Mouse (Mus musculus) heart, postnatal 10 days (tissue): ENCODE data around the gene Vsig2. TPM values are rescaled to one million over a fixed set of nuclear protein-coding genes. Genes with fewer than 3 reads are reported as not detected.

Source experiments
- DNase-seq, 2 experiments: peaks; one replicate each; pipeline ENCODE4 v3.0.0; 2021
- intact Hi-C: fragments of 180-260 bp; cut with DNase I; formaldehyde crosslinking; loops from one replicate; pipeline ENCODE4 v1.15.1; 2025
- total RNA-seq, 2 experiments: library from RNA; stranded (reverse); gene quantifications; 2 replicates each; pipeline ENCODE4 v1.2.3; 2021

The Vsig2 gene
- total RNA-seq, 2 experiments from 2014 or later, result 5.6 to 10.4 TPM

DNA sequence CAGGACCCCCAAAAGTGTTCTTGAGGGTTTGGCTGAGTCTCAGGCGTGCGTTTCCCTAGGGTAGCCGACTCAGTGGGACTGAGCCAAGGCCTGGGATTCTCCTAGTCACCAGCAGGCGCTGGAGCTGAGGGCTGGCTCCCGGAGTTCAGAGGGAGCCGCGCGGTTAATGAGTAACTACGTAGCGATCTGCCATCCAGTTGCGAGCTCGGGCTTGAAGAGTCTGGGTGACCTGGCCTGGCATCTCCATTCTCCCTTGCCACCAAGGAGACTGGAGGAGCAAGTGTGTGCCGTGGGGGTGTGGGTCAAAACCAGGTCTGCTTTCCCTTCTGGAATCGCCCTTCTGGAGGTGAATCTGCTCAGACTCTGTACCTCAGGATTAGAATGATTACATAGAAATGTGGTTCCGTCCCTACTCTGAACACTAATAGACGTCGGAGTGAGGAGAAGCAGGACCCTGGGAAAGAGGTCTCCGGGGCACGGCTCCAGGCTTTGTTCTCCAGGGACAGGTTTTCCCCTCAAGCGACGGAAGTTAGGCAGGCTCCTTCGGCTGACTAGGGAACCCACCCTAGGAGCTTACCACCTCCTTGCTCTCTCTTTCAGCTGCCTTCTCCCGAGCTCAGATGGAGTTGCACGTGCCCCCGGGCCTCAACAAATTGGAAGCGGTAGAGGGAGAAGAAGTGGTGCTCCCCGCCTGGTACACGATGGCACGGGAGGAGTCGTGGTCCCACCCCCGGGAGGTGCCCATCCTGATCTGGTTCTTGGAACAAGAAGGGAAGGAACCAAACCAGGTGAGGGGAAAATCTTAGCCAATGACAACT is 8.0 kb upstream of the Vsig2 start:
- intact Hi-C loops, result loop anchor here (1.0 kb wide), 1 partner anchor 9 kb away; no protein-coding TSS in a partner anchor

DNA sequence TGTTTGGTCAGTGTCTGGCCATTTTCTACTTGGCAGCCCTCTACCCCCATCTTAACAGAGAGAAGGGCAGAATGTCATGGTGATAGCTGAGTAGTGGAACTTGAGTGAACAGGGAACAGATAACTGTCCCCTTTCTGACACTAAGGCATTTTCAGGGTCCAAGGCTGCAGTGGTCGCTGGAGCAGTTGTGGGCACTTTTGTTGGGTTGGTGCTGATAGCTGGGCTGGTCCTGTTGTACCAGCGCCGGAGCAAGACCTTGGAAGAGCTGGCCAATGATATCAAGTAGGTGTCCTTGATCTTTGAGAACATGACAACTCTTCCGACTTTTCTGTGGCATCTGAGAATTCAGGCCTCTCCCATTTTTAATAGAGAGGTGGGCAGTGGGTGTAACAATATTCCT is 2.2 kb upstream of the Vsig2 start:
- intact Hi-C loops, result loop anchor here (5.0 kb wide), 1 partner anchor 120 kb away; no protein-coding TSS in a partner anchor

More for the DNA sequence above, 8.0 kb upstream of the Vsig2 start:
- DNase-seq, result peak; percentile 66 to 79

DNA sequence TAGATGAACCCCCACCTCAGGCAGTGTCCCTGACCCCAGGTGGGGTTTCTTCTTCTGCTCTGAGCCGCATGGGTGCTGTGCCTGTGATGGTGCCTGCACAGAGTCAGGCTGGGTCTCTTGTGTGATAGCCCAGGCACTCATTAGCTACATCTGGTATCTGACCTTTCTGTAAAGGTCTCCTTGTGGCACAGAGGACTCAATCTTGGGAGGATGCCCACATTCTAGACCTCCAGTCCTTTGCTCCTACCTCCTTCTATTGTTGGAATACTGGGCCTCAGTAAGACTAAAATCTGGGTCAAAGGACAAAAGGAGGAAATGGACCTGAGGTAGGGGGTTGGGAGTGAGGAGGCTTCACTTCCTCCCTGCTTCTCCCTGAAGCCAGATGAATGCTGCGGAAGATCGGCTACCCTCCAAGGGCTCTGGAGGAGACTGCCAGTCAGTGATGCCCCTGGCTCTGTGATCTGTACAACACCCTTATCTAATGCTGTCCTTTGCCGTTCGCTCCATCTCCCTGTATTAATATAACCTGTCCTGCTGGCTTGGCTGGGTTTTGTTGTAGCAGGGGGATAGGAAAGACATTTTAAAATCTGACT is 1.3 kb upstream of the Vsig2 start:
- intact Hi-C loops, result loop anchor here (5.0 kb wide), 1 partner anchor 120 kb away; no protein-coding TSS in a partner anchor
- peak in 1 of 2 experiments; percentile 27 for DNase-seq

More for the DNA sequence above, 2.2 kb upstream of the Vsig2 start:
- no peak for DNase-seq

DNA sequence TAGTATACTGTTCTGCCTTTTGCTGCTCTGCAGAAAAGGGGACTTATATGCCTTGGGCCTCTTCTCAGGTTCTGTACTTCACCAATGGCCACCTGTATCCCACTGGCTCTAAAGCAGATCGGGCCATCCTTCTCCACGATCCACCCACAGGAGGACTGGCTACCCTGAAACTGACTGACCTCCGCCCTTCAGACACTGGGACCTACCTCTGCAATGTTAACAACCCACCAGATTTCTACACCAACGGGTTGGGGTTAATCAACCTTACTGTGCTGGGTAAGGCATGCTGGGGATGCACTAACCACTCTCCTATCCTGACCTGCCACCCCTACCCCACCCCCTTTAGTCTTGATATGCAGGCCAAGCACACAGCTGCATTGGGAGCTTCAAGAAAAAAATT is 1.2 kb downstream of the Vsig2 start:
- no peak for DNase-seq
- intact Hi-C loops, result loop anchor here (1.0 to 5.0 kb wide), 2 partner anchors 10 to 53 kb away; partner anchors contain the start of gene Msantd2

DNA sequence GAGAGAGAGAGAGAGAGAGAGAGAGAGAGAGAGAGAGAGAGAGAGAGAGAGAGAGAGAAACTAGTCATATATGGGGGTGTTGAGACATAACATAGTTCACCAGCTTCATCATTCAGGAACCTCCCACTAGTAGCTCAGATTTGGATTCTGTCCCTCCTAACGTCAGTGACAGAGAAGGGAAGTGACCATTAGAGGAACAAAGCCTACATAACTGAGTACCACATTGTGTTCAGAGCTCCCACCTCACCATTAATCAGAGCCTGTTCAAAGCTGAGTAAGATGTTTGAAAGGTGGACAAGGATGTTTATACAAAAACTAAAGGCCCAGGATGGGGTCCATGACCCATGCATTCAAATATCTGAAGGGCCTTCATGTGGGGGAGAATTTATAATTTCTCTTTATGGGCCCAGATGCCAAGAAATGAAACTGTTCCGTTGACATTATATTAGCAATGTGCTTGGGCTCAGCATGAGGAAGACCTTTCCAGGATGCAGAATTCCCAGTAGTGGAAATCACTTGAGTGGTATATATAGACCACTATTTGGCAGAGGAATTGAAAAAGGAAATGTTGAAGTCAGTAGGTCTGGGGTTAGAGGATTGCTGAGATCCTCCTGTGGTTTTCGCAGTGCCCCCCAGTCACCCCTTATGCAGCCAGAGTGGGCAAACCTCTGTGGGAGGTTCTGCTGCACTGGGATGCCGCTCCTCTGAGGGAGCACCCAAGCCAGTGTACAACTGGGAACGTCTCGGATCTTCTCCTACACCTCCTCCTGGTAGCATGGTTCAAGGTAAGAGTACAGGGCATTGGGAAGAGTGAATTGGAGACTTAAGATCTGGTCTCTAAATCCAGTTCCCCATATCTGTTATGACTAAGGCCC is 1.9 kb downstream of the Vsig2 start:
- no peak for DNase-seq
- intact Hi-C loops, result loop anchor here (1.0 to 5.0 kb wide), 2 partner anchors 11 to 54 kb away; partner anchors contain the start of gene Msantd2

DNA sequence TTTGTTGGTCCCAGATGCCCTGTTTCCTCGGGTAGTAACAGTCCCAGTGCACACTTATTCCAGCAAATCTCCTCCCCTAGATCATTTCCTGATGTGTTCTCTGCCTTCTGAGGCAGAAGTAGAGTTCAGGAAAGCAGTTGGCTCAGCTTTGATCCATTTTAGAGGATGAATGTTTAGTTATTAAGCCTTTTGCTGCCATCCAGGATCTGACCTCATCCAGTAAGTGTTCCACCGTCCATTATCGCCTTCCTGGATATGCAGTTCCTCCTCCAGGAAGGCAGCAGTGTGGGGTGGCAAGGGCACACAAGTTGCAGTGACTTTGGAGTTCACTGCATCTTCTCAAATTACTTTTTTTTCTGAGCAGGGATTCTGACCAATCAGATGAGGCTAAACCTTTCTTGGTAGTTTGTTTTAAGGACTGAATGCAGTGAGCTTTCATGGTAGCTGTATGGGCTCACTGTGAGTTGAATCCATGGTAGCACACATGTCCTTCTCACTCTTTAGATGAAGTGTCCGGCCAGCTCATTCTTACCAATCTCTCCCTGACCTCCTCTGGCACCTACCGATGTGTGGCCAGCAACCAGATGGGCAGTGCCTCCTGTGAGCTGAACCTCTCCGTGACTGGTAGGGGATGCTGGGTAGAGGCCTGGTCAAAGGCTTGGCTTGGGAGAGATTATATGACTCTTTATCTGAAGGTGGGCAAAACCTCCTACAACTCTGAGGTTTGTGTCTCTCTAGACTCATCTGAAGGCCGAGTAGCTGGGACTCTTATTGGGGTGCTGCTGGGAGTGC is 3.0 kb downstream of the Vsig2 start:
- intact Hi-C loops, result loop anchor here (5.0 kb wide), 1 partner anchor 55 kb away; the partner anchor contains the start of gene Msantd2
- no peak for DNase-seq

DNA sequence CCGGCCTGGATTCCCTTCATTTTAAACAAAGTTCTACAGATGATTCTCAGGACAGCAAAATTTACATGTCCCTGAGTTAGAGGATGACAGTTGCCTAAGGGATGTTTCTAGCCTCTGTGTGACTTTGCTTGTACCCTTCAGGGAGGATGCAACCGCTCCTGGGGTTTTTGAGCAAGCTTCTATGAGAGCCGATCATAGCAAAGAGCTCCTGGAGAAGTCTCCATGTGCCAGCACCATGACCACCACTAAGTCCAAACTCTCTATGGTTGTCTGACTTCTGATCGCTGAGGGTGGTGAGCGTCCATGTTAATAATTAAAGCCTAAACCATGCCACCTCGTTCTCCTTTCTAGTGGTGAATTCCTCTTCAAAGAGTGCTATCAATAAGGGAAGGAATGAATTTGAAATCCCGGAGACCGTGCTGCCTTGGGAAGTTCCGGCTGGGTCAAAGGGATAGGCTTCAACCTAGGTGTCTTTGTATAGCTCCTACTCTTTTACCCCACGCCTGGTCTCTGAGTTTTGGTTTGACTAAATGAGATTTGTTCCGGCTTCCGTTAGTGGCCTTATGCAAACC is 4.9 kb downstream of the Vsig2 start:
- intact Hi-C loops, result loop anchor here (2.0 to 5.0 kb wide), 2 partner anchors 57 to 81 kb away; partner anchors contain the start of gene Msantd2
- DNase-seq, result no peak

DNA sequence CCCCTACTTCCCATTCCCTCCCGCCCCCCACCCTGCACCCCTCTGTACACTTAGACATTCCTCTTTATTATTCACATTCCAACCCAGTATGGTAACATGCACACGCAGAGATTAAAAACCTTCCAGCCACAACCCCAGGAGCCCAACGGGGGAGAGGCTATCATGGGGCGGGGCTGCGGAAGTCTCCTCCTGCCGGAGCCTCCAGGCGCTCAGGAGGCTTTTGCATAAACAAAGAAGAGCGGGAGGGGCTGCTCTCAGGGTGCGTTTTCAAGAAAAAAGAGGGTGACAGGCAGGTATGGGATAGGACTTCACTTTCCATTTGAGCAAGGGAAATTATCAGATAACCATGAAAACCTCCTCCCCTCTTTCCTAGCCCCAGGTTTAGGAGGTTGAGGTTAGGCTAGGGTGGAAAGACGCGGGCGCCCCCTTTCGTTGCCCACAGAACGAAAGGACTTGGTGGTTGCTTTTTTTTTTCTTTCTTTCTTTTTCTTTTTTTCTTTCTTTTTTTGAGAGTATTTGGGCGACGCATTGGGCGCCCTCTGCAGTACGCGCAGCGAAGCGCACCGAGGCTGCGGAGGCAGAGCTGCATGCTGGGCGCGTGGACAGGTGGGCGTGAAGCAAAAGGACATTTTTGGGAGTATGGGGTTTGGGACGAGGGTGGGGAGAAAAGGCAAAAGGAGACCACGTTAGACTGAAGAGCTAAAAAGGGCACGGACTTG is 5.6 kb downstream of the Vsig2 start:
- intact Hi-C loops, result loop anchor here (2.0 to 5.0 kb wide), 3 partner anchors 57 to 137 kb away; partner anchors contain the start of gene Msantd2
- DNase-seq, result peak; percentile 68 to 76

DNA sequence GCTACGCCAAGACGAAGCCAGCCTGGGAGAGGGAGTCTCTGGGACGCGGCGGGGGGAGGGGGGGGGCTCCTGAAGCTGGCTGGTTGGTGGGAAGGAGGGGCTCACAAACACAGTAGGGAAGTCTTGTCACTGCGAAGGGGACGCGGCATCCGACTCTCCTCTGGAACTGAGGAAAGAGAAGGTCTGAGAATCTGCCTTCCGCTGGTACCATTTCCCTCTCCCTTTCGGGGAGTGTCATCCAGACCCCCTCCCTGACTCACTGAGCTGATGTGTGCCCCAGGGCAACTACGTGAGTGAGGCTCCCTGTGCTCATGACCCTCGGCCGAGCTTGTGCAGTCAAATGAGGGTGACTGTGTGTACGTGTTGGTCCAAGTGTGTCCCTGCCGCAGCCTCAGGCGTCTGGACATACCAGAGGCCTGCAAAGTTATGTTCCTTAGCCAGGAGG is 6.1 kb downstream of the Vsig2 start:
- DNase-seq, result no peak
- intact Hi-C loops, result loop anchor here (2.0 to 5.0 kb wide), 2 partner anchors 82 to 138 kb away; no protein-coding TSS in a partner anchor

DNA sequence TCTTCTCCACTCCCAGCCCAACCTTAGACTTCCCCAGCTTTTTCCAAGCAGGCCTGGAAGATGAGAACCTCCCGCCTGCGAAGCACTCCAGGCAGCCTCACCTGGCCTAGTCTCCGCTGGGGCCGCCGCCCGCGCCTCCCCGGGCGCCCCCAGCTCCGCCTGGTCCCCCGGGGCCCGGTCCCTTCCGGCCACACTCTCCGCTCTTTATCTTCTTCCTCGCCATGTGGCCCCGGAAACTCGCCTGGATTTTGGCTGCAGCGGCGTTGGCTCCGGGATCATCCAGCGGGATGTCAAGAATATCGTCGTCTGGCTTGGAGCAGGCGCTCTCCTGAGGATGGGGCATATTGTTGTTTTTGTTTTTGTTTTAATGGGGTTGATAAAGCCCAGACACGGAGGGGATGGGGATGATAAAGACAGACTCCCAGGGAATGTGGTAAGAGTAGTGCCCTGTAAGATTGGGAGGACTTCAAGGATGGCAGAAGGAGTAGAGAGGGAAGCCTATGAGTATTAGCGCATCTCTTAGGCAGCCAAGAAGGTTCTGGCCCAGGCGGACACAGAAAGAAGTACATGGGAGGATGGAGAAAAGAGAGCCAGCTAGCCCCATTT is 6.9 kb downstream of the Vsig2 start:
- DNase-seq, result peak in 1 of 2 experiments; percentile 31
- intact Hi-C loops, result loop anchor here (2.0 to 5.0 kb wide), 2 partner anchors 83 to 139 kb away; no protein-coding TSS in a partner anchor

DNA sequence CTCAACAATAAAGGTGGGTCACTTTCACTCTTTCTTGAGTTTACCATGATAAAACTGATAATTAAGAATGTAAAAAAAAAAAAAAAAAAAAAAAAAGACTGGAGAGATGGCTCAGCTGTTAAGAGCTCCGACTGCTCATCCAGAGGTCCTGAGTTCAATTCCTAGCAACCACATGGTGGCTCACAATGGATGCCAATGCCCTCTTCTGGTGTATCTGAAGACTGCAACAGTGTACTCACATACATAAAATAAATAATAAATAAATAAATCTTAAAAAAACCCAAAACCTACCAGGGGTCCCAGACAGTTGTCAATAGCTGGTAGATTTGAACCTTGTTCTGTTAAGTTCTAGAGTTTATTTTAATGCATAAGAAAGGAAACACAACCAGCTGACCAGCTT is 7.8 kb downstream of the Vsig2 start:
- no peak for DNase-seq
- intact Hi-C loops, result loop anchor here (5.0 kb wide), 1 partner anchor 140 kb away; no protein-coding TSS in a partner anchor

DNA sequence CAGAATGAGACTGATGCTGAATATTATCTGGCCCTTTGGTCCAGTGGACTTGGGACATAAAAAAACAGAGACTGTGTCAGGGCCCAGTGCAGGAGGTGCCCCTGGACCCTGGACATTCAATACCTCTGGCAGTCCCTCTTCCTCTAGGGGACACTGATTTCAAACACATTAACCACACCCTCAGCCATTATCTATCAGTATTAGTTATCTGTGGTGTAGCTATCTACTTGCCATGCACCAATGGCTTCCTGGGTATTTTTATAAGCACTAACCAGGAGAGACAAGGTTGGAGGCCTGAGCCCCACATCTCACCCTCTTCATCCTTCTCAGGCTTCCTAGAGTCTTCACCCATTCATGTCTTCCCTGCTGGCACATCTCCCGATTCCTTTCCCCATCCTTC is 11.4 kb downstream of the Vsig2 start:
- intact Hi-C loops, result loop anchor here (5.0 kb wide), 1 partner anchor 62 kb away; the partner anchor contains the start of gene Spa17
- DNase-seq, result no peak

DNA sequence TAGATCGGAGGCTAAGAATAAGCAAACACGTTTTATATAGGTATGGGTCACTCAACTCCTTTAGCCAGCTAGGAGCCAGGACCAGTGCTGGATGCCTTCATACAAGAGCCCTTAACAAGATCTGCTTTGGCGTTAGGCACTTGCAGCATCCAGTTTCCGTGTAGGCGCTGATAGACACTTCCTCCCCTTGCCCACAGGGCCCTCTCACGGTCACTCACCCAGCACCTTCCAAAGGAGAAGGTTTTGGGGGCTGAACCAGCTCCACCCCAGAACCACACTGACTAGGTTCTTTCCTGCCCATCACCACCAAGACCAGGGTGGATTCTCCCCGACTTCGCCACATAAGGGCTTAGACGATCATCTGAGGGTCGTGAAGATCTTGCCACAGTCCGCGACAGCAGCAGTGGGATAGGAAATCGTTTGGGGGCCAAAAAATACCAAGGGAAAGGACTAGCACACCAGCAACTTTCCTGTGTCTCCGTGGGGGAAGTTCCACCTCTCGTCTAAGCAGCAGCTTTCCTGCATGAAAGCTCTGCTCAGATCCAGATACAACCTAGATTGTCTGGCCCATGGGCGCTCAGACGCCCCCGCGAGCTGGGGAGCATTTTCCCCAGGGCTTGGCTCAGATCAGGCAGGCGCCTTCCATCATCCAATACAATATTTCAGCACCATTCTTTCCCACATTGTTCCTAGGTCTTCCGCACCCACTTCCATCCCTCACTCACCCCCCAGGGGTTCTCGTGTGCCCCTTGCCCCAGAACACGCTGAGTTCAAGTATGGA is 12.9 kb downstream of the Vsig2 start:
- DNase-seq, result no peak
- intact Hi-C loops, result loop anchor here (5.0 kb wide), 1 partner anchor 60 kb away; the partner anchor contains the start of gene Spa17

DNA sequence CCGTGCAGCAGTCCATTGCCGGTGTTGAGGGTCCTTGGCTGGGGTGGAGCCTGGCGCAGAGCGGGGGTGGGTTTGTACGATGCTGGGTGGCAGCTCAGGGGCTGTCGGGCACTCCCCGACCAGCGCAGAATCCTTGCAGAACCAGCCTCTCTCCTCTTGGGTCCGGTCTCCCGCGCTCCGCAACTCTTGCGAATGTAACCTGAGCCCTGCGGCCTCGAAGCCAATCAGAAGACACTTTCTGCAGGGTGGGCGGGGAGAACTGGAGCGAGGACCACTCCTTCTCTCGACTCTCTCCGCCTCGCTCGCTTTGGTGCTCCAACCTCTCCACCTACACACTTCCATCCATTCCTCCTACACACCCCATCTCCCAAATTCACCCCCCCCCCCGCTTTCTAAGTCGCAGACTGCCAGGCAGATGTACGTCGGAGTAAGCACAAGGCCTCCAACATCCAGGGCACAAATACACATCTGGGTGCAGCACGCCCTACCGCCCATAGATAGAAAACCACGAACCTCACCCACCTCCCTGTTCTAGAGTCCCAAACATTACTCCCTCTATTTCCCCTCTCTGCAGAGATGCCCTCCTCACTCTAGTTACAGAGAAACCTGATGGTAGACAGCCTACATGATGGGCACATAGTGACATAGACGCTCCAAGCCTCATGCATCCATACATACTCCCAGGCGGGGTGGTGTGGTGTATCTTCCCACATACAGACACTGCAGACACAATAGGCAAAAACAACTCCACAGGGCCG is 13.7 kb downstream of the Vsig2 start, which contains the start of gene Nrgn:
TSS of gene Nrgn (minus strand) at position 369 of the 758 bp plus-strand sequence.
- peak; percentile 86 to 87 for DNase-seq
- intact Hi-C loops, result loop anchor here (5.0 kb wide), 1 partner anchor 60 kb away; the partner anchor contains the start of gene Spa17

DNA sequence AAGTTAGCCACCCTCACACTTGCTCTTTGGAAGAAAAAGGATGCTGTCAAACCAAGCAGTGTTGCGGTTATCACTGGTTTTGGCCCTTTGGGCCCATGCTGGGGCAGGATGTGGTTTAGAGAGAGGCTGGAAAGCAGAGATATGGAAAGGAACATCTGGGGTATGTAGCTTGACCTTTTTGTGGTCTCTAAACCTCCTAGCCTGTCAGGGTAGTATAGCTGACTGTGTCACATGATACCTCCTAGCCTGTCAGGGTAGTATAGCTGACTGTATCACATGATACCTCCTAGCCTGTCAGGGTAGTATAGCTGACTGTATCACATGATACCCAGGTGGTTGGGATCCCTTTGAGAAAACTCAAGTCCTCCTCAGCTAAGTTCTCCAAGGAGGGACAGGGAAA is 15.2 kb downstream of the Vsig2 start:
- intact Hi-C loops, result loop anchor here (5.0 kb wide), 1 partner anchor 58 kb away; the partner anchor contains the start of gene Spa17
- DNase-seq, result no peak
